Mouse (Mus musculus) urinary bladder, adult 18-20 months (tissue): Measurements from ENCODE around the gene Zbed4.
"Not testable (repeated sequence)": the region's sequence is repeated elsewhere in the genome, so short reads cannot be mapped to it uniquely, and the experiment has no call there.

ENCODE experiments used
- DNase-seq, 2 experiments: peaks; one replicate each; pipeline ENCODE4 v3.0.0; 2022; ENCODE audit warnings: low spot score in 2 of 2, mixed read lengths in 2 of 2

Gene Zbed4

DNA sequence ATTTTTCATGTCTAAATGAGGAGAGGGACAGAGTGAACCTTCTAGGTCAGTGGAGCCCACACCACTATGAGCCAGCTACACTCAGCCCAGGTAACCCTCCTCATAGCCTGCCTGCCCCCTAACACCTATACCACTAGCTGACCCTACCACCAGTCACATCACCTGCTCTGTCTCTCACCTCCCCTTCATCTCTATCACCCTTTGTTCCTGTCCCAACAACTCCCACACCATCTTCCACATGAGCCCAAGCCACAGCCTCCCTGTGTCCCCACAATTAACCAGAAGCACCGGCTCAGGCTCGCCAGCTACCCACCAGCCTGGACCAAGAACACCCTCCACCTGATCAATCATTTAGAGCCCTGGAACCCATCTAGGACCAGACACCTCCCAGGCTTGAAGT lies 58.9 kb downstream of the Zbed4 start:
- DNase-seq: no peak

DNA sequence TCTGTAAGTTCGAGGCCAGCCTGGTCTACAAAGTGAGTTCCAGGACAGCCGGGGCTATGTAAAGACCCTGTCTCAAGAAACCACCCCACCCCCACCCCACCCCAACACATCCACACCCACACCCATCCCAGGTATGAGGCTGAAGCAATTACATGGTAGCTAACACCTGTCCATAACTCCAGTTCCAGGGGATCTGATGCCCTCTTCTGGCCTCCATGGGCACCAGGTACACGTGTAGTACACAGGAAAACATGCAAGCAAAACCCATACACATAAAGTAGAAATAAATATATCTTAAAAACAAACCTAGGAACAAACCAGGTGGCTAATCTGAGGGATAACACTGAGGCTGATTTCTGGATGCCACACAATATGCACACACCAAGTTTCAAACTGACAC lies 61.8 kb downstream of the Zbed4 start:
- DNase-seq: no peak

DNA sequence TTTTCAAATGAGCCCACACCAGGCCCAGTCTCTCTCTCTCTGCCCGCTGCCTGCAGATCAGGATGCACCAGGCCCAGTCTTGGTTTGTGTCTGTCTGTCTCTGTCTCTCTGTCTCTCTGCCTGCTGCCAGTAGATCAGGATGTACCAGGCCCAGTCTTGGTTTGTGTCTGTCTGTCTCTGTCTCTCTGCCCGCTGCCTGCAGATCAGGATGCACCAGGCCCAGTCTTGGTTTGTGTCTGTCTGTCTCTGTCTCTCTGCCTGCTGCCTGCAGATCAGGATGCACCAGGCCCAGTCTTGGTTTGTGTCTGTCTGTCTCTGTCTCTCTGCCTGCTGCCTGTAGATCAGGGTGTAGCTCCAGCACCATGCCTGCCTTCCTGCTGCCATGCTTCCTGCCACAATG lies 62.4 kb downstream of the Zbed4 start:
- DNase-seq: not testable (repeated sequence)

DNA sequence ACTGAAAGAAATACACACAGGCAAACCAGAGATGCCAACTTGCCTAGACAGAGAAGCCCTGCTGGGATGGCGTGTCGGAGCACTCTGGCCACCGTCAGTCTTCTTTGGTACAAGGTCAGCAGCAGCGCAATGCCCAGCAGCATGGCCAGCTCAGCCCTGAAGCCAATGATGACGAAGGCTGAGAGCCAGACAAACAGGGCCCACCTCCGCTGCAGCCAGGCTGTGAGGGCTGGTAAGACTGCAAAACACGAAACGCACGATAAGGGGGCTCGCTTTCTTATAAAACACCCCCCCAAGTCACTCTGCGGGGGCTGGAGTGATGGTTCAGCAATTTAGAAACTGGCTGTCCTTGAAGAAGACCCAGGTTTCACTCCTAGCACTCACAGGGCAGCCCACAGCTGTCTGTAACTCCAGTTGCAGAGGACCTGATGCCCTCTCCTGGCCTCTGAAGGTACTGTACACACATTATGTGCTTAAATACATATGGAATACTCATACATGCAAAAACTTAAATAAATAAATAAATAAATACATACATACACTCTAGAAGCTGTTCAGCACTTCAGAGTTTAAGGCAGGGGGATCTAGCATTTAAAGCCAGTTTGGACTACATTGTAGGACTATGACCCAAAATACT lies 63.1 kb downstream of the Zbed4 start:
- DNase-seq: no peak

DNA sequence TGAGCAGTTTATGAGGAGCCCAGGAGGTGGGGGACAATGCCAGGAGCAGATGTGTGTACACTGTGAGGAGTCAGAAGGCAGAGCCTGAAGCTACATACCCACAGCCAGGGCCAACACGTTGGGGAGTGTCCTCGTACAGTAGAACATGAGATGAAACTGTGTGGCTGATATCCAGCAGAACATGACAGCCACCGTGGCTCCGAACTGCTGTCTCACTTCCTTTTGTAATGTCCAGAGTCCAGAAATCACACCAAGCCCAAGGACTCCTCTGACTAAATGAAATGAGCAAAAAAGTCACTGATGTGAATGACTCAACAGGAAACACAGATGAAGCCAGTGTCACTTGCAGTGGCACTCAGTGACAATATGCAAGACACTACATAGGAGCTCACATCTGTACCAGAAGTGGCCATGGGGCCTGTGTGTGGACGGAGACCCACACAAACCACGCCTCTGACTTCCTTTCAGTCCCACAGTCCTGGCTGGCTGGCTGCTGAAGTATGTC lies 63.8 kb downstream of the Zbed4 start:
- DNase-seq: no peak

DNA sequence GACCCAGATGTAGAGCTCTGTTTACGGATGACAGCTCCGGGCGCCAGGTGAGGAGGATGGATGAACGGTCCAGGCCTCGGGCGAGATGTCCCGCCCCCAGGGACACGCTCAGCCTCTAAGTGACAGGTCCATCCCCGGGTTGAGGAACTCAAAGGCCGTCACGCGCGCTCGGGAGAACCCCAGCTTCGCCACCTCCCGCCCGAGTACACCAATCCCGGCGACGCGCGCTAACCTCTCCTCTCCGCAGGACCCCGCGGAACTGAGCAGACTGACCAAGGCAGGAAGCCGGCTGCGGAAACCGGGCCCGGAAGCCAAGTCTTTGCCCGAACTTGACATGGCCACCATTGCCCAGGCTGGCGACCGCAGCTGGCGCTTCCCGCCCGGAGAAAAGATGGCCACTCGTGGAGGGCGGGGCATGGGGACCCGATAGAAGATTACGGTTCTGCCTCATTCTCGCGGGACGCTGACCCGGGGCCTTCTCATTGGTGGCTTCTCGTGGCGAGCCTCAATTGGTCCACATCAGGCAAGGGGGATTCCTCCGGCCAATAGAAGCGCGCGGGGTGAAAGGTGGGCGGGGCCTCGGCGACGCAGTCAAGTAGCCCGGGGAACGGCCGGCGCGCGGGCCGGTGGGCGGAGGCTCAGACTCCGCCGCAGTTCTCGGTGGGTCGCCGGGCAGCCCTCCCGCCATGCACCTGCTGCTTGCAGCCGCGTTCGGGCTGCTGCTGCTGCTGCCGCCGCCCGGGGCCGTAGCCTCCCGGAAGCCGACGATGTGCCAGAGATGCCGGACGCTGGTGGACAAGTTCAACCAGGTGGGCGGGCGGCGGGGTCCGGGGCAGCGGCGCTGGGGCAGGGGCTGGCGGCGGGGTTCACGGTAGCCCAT lies 67.8 kb downstream of the Zbed4 start, which contains the start of the genes Alg12 and Creld2:
Gene Alg12 (minus strand): TSS at position 293 of the 880 bp plus-strand sequence.
Gene Creld2 (plus strand): TSS at position 621 of the 880 bp plus-strand sequence.
- DNase-seq: peak; percentile 98 to 100

DNA sequence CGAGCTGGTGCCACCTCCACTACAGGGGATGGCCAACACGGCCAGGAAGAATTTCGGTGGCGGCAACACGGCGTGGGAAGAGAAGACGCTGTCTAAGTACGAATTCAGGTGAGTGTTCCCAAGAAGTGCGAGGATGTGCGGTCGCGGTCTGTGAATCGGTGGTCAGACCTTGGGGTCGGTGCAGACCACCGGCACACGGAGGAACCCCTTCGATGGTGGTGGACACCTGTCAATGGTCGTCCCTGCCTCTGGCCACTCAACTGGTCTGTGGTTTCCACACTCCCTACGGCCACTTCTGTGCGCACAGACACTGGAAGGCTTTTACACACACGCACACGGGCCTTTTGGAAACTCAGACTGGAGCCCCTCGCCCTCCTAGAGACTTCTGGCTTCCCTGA lies 68.4 kb downstream of the Zbed4 start:
- DNase-seq: peak in 1 of 2 experiments; percentile 35

DNA sequence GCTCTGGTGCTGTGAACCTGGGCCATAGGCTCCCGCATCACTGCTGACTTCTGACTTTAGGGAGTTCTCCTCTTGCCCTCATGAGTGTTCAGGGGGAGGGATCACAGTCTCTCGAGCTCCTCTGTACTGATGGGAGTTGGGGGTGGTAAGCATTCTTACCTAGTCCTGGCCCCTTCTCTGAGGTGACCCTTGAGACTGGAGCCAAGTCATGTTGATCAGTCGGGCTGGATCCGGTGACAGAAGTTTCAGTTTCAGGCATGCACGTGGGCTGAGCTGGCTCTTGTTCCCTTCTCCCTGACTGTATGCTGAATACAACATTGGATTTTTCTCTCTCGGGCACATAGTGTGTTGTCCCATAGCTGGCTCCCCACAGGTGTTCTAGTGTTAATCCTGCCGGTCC lies 69.9 kb downstream of the Zbed4 start:
- DNase-seq: no peak

GRCm38 (mm10) chr15:88822513-88822912 lies 71.1 kb downstream of the Zbed4 start:
- DNase-seq: no peak

GRCm38 (mm10) chr15:88823376-88823775 lies 71.9 kb downstream of the Zbed4 start:
- DNase-seq: no peak

DNA sequence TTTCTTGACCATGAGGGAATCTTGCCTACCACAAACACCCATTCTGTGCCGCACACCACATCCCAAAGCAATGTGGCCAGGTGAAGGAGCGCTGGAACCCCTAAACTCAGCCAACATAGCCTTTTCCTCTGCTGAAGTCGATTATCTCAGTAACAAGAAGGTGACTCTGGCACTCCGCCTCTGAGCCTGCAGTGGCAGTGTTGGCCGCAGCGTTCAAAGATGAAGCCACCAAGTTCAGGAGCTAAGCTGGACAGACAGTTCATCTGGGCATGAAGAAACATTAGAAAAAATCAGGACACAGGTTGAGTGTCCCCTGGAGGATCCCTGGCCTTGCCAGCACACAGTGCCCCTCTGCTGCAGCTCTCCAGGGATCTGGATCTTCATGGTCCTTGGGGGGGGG lies 76.0 kb downstream of the Zbed4 start:
- no peak for DNase-seq

- DNase-seq: peak; percentile 52 to 72
These were observed 76.7 kb downstream of the Zbed4 start for GRCm38 (mm10) chr15:88827991-88828799.

DNA sequence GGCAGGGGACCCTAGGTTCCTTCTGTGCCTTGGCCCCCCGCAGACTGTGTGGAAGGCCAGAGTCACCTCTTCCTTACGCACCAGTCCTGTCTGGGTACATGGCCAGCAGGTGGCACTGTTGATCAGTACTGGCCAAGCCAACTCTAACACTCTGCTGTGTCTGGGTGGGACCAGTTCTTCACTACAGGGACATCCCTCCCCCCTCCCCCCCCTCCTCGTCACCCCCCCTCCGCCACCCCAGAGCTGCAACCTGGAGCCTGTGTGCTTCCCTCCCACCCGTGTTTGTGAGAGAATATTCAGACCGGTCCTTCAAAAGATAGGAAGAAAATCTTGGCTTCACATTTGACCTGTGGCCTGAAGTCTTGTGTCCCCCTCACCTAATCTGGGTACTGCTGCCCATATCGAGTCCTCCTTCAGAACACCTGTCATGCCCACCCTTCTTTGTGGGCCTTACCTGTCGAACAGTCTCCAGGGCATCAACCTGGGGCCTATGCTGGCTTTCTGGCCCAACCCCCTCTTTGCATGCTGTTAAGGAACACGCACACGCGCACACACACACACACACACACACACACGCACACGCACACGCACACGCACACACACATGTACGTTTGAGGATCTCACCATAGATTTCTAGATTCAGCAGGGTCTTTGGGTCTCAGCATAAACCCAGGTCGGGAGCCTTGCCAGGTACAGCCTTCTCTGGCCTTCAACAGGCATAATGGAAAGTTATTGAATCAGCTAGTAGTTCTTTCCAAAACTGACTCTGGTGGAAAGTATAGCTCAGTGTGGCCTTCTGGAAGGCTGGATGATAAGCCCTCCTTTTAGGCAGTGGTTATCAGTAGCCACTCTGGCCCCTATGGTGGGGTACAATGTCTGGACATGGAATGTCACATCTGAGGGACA lies 77.6 kb downstream of the Zbed4 start:
- peak; percentile 79 to 91 for DNase-seq

DNA sequence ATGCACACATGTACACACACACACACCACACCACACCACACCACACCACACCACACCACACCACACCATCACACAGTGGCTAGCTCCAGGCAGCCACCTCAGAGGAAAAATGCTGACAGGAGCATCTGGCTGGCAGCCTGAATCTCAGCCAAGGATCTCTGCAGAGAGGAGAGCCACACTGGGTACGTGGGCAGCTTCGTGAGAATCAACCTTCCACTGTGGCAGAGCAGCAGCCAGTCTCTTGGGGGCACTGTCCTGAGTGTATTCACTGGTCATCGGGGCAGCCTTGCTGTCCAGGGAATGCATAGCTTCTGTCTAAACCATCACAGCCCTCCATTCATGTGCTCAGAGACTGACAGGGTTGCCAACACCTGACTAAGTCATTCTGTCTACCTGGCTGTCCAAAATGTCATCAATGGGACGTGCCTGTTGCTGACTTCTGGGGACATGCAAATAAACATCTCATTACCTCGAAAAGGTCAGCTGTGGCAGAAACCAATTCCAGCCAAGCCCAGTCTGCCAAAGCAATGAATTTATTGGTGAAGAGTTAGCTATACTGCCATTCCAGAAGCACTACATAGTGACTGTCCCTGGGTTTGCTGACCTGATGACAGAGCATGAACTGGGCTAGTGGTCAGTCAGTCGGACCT lies 78.5 kb downstream of the Zbed4 start:
- DNase-seq: no peak

DNA sequence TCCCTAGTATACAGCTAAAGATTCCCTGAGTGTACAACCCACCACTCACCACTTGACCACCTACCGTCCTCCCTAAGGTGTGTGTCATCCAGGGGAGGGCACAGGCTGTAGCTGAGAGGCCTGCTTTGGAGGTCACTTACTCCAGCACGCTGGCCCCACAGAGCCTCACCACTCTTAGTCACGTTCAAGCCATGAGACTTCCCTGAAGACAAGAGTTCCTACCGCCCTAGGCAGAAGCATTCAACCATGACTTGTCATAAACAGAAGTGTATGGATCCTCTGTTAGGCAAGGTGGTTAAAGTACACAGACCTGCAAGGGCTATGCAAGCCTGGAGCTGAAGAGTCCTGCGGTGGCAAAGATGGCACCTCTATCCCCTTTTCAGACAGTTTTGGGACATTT lies 79.2 kb downstream of the Zbed4 start:
- no peak for DNase-seq

DNA sequence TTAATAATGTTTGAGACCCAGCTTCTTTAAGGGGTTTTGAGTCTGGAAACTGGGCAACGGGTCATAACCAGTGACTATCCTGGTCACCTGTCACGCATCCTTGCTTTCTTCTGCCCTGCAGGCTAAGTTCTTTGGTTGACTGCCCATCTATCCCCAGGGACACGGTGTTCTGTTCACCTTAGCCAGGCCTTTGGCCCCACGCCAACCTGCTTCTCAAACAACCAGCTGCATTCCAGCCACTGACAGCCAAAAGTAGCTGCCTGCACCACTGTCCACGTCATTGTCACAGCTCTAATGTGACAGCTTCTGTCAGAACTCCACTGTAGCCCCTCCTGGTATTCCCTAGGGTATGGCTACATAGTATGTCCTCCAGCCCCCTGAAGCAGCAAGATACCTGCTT lies 80.0 kb downstream of the Zbed4 start:
- DNase-seq: no peak

DNA sequence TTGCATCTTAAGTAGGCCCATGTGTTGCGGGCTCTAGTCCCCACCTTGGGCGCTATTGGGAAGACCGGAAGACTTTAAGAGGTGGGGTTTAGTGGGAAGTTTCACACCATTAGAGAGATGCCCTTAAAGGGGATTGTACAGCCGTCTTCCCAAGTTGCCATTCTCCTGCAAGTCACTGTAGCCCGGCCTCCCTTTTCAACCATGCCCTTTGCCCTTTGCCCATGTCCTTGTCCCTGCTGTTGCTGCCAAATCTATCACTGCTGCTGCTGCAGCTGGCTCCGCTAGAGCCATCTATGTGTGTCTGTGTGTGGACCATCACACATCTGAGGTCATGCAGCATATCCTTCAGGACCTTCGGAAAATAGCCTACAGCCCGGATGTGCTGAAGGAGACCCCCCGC lies 81.1 kb downstream of the Zbed4 start:
- no peak for DNase-seq
